Mouse (Mus musculus) adrenal gland, adult 18-20 months (tissue): ENCODE data around the gene Rnf220. TPM values are rescaled to one million over a fixed set of nuclear protein-coding genes. Genes with fewer than 3 reads are reported as not detected.
A peak's percentile ranks its signal among the peaks of the same experiment; 100 is the strongest.

Source experiments
- DNase-seq, 2 experiments: peaks; one replicate each; pipeline ENCODE4 v3.0.0; 2021 to 2022; ENCODE audit warnings: low spot score in 2 of 2
- total RNA-seq, 2 experiments: library from RNA; stranded (reverse); gene quantifications; 1 replicate in 1 of 2; 2 replicates in 1 of 2; pipeline ENCODE4 v1.2.3; 2021

Gene Rnf220
- total RNA-seq, 2 experiments from 2014 or later, result 61.6 to 80.0 TPM

DNA sequence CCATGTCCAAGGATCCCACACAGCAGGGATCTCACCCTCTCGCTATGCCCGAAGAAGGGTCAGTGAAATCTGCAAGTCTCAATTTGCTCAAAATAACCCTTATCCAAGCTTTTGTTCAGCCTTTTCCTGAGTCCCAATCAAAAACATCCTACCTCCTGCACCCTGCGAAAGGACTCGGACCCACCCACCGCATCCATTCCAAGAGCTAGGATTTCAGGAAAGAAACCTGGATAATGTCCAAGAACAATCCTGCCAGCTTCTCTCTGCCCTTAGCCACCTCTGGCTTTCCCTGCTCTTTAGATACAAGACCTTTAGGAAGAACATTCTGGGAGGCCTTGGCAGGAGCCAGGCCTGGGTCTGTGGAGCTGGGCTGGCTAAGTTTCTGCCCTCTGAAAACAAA is 144.8 kb downstream of the Rnf220 start:
- no peak for DNase-seq

DNA sequence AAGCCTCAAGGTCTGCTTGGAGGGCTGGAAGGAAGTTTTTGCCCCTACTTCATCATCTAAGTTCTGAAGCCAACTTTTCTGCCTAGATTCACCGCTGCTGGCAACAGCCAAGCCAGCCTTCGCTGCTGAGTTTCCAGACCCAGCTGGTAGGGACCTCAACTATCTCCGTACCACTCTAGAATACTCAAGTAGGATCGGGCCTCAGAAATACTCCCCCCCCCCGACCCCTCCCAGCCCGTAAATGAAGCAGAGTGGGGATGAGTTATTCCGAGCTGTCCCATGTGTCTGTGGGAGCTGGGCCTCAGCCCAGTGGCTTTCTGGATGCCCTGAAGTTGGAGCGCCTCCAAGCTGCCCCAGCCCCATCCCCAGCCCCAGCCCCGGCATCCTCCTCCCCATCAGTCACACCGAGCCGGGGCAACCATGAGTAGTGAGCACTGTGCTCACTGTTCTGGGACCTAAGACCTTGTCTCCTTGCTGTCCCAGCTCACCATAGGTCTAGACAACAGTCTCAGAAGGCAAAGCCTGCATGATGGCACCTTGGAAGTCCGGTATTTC is 146.6 kb downstream of the Rnf220 start:
- no peak for DNase-seq

DNA sequence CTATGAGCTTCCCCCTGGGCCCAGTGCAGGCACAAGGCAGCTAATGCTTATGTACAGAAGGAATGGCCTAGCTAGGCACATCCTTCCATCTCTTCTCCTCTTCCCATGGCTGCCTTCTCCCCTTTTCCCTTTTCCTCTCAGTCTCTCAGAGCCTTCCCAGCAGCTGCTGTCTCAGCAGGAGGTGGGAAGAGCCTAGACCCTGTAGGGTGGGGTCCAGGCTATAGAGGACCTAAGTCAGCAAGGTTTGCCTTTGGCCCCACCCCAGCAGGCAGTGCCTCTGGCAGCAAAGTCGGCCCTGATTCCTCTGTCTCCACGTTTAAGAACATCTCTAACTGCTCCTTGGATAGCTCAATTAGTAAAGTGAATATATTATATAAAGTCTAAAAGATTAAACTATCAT is 147.5 kb downstream of the Rnf220 start:
- no peak for DNase-seq

DNA sequence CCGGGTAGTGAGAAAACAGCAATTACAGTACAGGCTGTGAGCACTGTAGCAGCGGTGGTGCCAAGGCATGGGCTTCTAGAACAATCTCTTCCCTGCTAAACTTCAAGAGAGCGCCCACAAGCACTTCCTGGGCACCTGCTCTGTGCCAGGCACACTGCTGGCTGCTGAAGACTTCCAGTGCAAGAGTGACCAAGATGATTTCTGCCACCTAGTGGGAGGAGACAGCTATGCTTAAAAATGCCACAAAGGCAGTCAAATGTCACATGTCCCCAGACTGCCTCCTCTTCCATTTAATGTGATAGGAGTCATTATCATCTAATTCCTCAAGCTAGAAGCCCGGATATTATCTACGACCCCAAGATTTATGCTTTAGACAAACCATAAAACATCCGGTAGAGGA is 150.8 kb downstream of the Rnf220 start:
- DNase-seq, result peak in 1 of 2 experiments; percentile 30

DNA sequence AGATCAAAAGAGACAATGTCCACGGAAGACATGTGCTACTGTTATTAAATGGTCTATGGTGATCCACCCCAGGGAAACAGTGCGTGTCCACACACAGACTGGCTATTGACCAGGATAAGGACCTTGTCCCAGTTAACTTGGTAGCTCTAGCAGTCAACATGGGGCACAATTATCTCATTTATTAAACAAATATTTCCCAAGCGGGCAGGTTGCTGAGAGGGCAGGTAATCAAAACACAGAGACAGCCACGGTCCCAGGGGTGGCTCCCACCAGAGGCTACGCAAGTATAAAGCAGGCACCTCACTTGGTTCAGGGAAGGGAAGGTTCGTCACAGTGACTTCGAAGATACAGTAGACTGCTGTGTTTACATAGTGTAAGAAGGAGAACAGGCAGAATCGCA is 153.5 kb downstream of the Rnf220 start:
- DNase-seq, result no peak

DNA sequence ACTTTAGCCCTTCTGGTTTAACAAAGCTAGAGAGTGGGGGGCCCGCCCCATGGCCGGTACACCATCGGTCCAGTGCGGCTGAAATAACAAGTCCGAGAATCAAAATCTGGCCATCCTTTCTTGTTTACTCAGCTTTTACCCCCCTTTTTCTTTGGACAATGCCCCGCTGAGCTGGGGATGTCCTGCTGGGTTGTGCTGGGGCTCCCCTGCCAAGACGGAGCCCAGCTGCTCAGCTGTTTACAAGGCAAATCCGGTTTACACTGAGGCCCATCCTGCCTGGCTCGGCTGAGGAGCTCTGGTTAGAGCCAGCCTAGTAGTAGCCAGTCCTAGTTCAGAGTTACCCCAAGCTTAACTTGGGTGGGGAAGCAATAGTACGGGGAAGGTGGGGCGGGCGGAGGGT is 154.1 kb downstream of the Rnf220 start:
- no peak for DNase-seq

DNA sequence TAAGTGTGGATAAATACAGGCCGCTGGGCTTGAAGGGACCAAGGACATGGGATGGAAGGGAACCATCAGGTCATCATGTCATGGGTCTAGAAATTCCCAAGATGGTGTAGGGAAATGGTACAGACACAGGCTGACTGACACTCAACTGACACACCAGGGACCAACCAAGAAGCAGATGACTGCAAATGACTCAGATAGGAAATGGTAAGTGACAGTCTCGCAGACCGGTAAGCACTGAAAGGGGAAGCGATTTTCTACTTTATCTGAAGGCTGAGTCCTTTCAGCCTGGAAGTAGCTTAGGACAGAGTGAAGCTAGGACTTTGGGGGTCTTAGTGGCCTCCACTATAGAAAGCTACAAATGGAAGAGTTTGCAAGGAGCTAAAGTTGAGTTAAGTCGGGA is 155.6 kb downstream of the Rnf220 start:
- DNase-seq, result no peak

DNA sequence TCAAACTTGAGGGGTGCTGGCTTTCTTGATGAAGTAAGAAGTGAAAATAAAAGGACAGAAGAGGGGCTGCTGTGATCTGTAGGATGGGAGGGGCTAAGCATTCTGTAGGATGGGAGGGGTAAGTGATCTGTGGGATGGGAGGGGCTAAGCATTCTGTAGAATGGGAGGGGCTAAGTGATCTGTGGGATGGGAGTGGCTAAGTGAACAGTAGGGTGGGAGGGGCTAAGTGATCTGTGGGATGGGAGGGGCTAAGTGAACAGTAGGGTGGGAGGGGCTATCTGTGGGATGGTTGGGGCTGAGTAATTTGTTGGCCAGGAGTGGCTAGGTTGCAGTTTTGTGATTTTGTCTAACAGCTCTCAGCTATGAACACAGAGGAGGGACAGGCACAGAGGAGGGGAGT is 157.1 kb downstream of the Rnf220 start:
- no peak for DNase-seq

DNA sequence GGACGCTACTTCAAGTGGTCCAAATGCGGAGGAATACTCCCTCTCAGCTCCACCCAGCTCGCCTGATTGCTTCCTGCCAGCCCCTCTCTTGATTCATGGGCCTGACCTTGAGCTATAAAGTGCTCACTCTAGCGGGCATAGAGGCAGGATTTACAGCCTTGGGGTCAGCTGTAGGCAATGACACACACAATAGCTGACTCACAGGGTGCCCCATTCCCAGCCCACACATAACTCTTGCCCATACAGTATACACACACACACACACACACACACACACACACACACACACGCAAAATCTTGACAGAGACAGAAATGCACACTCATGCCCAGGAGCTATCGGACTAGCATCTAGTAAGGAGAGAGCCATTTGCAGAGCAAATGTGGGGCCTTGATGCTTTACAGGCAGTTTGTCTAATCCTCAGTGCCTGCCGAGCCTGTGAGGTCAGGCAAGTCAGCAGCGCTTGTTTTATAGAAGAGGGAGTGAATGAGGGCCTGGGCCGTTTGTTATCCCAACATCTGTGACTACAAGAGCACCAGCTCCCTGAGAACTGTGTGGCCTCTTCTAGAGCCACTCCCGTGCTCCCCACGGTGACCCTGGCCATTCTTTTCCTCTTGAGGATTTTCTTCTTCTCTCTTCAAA is 165.9 kb downstream of the Rnf220 start:
- peak in 1 of 2 experiments; percentile 49 for DNase-seq

DNA sequence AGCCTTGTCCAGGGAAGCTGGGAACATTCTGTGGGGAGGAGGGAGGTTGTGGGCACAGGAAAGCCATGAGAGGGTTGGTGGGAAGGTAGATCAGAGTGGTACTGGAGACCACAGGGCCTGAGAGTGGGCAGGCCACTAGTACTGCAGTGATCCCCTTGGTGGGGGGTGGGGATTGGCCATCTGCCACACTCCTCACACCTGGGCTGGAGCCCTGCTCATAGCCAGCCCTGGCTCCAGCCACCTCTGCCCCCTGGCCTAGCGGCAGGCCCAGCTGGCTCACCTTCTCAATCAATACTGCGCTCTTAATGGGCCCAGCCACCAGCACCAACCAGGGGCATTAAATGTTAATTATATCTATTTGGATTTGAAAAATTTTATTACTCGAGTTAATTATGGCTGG is 166.7 kb downstream of the Rnf220 start:
- DNase-seq, result no peak

DNA sequence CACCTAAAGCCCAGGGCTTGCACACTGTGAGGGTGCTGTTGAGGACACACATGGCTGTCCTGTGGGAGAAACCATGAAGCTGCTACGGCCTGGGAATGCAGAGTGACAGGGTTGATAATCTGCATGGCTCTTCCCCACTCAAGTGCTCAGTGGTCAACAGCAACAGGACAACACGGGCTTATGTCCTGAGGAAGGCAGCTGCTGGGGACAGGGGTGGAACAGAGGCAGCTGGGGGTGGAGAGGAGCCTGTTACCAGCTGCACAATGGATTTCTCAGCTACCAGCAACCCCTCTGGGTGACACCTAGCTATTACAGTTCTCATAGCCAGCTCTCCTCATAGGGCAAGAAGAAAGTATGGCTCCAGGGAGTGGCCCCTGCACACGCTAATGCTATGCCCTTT is 169.9 kb downstream of the Rnf220 start:
- no peak for DNase-seq

DNA sequence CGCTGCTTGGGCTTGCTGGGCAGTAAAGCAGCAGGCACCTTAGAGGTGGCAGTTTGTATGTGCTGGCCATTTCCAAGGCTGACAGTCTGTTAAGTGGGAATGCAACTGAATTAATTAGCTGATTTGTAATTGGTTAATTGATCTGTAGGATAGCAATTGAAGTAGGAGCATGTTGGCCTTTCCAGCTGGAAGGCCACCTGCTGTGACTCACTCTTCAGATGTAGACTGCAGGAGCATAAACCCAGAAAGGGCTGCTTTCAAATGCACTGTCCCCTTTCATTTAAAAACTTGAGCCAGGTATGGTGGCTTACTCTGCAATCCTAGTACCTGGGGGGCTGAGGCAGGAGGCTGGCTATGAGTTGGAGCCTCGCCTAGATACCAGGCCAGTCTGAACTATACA is 171.8 kb downstream of the Rnf220 start:
- no peak for DNase-seq

DNA sequence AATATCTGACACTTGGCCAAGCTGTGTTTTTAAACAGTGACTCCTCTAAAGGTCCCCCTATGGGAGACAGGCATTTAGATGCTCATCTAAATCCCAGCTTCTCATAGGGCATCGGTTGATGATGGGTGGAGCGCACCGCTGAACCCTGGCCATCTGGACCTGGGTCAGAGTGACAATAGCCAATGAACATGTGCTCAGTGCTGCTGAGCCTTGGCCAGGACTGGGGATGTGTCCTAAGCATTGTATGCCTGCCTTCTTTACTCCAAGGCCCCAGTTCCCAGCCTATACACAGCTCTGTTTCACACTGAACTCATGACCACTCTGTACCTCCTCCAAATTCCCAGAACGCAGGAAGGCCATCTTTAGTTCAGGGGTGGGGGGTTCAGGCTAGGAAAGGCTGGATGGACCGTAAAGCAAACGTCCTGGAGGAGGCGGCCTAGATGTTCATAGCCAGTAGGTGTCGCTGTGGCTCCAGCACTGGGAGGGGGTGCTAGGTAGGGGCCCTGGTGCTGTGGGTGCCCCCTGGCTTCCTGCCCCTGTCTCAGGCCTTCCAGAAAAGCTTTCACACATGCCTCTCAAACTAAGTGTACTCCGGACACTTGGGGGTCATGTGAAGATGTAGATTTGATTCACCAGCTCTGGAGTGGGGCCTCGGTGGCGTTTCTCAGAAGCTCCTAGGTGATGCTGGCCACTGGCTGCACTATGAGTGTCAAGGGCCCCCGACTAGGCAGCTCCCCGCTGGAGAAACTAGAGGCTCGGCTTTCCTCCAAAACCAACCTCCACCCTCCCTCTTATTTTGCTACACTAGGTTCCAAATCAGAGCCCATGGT is 173.1 kb downstream of the Rnf220 start:
- DNase-seq, result peak; percentile 63 to 66

DNA sequence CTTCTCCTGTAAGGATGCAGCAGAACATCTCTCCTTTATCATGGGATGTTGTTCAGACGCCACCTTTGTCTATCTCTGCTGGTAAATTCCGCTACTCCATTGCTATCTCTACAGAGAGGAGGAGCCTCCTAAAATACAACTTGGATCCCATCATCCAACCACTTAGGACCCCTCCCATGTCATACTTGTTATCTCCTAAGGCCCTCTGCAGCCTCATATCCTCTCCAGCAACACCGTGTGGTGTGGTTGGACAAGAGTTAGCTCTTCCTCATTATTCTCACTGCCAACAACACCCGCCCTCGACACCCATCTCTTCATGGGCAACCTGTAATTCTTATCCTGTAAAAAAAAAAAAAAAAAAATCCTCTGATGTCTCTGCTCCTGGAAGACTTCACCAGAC is 175.8 kb downstream of the Rnf220 start:
- DNase-seq, result no peak

DNA sequence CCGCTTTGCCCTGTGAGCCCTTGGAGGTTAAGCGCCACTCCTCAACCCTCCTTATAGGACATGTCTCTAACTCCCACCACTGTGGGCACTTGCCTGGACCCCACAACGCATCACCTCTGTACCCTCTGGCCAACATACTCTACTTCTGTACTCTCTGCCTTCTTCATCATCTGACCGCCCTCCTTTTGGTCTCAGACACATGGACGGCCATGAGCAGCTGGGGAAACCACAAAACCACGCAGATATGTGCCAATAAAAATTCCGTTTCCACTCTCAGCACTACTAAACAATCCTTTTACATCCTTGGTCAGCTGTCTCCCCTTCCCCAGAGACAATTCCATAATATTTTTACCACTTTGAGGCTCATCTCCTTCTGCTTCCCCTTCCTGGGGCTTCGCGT is 178.3 kb downstream of the Rnf220 start:
- DNase-seq, result no peak

DNA sequence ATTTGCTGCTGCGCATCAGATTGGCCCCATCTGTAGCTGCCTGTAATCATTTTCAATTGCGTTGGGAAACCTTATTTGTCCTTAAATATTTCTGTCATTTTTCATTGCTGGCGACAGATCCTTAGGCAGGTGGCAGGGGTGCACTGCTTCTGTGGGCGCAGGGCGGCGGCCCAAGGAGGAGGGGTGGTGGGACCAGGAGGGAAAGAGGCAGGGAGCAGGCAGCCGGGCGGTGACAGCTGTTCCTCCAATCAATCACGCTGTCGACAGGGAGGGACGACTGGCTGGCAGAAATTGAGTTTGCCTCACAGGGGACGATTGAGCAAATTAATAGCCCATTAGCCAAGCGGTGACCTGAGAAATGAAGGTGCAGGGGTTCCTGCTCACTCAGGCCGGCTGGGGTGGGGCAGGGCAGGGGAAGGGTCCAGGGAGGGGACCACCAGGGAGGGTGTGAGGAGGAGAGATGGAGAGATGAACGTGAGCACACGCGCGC is 179.1 kb downstream of the Rnf220 start:
- DNase-seq, result no peak

DNA sequence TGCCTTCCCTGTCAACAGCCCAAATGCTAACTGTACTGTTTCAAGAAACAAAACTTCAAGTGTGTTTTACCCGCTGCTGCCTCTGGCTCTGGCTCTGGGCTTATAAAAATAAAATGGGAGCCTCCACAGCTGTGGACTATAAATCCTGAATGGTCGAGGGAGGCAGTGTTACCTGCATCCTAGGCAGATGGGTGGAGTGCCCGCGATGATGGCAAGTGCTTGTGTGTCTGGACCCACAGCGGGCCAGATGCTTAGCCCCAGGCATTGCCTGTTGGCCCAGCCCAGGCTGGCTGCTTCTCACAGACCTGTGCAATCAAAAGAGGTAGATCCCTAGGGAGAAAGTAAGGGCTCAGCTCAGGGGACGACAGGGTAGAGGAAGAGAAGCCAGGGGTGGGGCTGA is 180.1 kb downstream of the Rnf220 start:
- DNase-seq, result no peak

DNA sequence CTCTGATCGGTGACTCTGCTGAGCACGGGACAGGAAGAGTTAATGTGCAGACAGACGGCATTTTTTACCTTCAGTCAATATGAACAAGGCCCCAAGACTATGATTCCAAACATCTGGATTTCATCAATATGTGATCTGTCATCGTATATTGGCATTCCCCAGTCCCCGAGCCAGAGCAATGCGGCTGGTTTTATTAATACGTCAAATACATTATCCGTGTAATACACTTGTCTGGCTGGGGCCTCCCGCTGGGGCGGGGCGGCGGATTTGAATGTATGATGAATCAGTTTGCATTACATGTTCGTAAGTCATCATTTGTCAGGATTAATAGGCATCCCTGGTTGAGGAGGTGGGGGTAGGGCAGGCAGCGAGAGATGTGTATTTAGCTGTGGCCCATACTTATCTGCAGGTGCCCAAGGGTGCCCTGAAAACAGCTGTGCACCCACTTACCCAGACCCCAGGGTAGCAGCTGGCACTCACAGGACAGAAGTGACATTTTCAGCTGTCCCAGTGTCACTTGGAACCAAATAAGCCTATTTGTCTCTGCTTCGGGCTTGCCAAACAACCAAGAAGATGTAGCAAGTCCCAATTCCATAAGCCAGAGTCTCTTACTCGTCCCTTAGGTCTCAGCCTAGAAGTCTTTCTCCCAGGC is 181.9 kb downstream of the Rnf220 start:
- DNase-seq, result no peak

DNA sequence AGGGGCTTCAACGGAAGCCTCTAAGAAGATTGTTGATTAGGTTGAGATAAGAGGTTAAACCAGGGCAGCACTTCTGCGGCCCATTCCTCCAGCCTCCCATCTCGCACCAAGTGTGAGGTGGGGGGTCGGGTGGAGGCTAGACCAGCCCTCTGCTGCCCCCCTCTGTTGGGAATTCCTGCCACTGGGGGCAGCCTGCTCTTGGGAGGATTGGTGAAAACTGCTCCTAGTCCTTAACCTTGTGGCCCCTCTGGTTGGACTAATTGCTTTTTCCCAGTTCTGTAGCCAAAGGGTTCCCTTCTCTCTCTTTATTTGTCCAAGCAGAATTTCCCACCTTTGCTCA is 183.8 kb downstream of the Rnf220 start:
- DNase-seq, result no peak

DNA sequence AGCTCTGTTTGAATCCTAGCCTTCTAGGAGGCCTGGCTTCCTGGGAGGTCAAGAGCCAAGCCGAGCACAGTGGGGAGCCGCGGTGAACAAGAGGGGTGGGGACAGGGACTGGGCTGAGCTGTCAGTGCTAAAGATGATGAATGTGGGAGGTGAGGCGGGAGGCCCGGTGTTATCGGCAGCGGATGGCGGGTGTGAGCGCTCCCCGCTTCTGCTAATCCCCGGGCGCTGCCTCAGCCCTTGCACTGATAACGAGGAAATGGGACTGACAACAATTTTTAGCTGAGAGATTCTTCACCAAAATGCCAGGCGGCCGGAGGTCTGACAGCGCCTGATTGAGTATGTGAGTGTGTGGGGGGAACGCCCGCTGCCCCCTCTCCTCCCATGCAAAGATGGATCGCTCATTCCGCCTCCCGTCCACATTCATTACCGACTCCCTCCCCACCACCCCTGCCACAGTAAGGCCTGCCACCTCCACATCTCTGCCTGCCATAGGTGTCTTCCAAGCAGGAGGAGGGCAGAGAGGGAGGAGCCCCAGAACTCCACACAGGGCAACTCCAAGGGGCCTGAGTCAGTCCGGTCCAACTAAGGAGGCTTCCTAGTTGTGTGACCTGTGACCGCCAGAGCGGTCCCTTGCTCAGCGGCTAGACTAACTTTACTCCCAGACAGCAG is 184.3 kb downstream of the Rnf220 start:
- no peak for DNase-seq

DNA sequence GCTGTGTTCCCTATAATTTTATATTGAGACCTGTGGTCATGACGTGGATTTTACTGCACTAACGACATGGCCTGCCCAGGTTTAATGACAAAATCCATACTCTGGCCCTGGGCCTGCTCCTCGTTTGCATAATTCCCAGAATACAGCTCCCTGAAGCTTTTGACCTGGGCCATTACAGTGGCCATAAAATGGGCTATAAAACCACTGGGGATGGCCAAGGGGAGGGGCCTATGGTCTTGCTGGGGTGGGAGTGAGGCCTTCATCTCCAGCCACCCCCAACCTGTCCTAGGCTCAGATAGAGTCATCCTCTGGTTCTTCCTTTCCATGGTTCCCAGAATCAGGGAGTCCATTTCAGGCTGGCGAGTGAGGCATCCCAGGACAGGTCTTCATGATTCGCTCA is 185.0 kb downstream of the Rnf220 start:
- DNase-seq, result no peak
